8 mouse cellular contexts compared by ENCODE assay signal in genomic region chr12:24710672-24711071, GRCm38 (mm10). TPM values are rescaled to one million over a fixed set of nuclear protein-coding genes. Genes with fewer than 3 reads are reported as not detected.
A peak's percentile ranks its signal among the peaks of the same experiment; 100 is the strongest.
DNase-seq lines count a peak whose midpoint lies in the region; ATAC-seq and TF ChIP-seq lines count a peak whose summit lies in the region.

No protein-coding gene starts in this region.

- H3K4me2 ChIP-seq in forebrain, embryonic 15.5 days (replicated peaks), result peak overlapping the region; percentile 18; the same call in 1 of the 2 replicates
- peak overlapping the region; percentile 91 for H3K4me2 ChIP-seq in liver, embryonic 11.5 days
- peak overlapping the region; percentile 86; the same call in 1 of the 2 replicates for H3K4me2 ChIP-seq in stomach, embryonic 15.5 days

- DNase-seq in layer of hippocampus, adult 2 months (ENCODE audit: low spot score in 2 of 2), result no peak
- DNase-seq in layer of hippocampus, adult 11-12 months (ENCODE audit: low spot score), result no peak
- DNase-seq in liver, embryonic 11.5 days (ENCODE audit: low spot score), result no peak
- no peak for DNase-seq in left cerebral cortex, postnatal 10 days (ENCODE audit: extremely low spot score in 1 of 2, low spot score in 2 of 2)
- no peak for DNase-seq in adipocyte (ENCODE audit: low spot score)

- ATAC-seq in forebrain, embryonic 15.5 days (replicated peaks), result no peak
- no peak for ATAC-seq in liver, embryonic 11.5 days (replicated peaks; ENCODE audit: low FRiP score)
- ATAC-seq in stomach, embryonic 15.5 days (ENCODE audit: insufficient read depth, low FRiP score, low read depth), result no peak

- H3K27ac ChIP-seq in layer of hippocampus, adult 2 months, result no peak overlapping the region
- no peak overlapping the region; the same call in 1 of the 2 replicates for H3K27ac ChIP-seq in bone marrow, adult 2 months (ENCODE audit: control insufficient read depth, insufficient read depth, low read depth, low read length, poor library complexity)
- H3K27ac ChIP-seq in forebrain, embryonic 15.5 days (replicated peaks), result no peak overlapping the region
- H3K27ac ChIP-seq in liver, embryonic 11.5 days (ENCODE audit: low read depth, low read length), result peak overlapping the region; percentile 49; the same call in 1 of the 2 replicates
- peak overlapping the region; percentile 33; the same call in 1 of the 2 replicates for H3K27ac ChIP-seq in stomach, embryonic 15.5 days

- H3K9ac ChIP-seq in forebrain, embryonic 15.5 days (replicated peaks), result no peak overlapping the region
- peak overlapping the region; percentile 98; the same call in 1 of the 2 replicates for H3K9ac ChIP-seq in liver, embryonic 11.5 days (ENCODE audit: low read depth, low read length)
- no peak overlapping the region for H3K9ac ChIP-seq in stomach, embryonic 15.5 days

- no peak for TF ChIP-seq POLR2A in bone marrow, adult 2 months (IDR thresholded peaks at IDR 0.05; ENCODE audit: borderline replicate concordance, control insufficient read depth, low read depth, low read length)

- H3K4me3 ChIP-seq in layer of hippocampus, adult 2 months, result no peak overlapping the region
- peak overlapping the region; percentile 45 for H3K4me3 ChIP-seq in bone marrow, adult 2 months (replicated peaks; ENCODE audit: control insufficient read depth, low read depth, low read length)
- H3K4me3 ChIP-seq in forebrain, embryonic 15.5 days, result no peak overlapping the region
- peak overlapping the region; percentile 96 for H3K4me3 ChIP-seq in liver, embryonic 11.5 days (ENCODE audit: low read depth, low read length)
- H3K4me3 ChIP-seq in stomach, embryonic 15.5 days (replicated peaks), result peak overlapping the region; percentile 10; the same call in 1 of the 2 replicates

- TF ChIP-seq CTCF in layer of hippocampus, adult 2 months (conservative IDR thresholded peaks at IDR 0.05), result peak; percentile 59
- TF ChIP-seq CTCF in bone marrow, adult 2 months (IDR thresholded peaks at IDR 0.05; ENCODE audit: control insufficient read depth, insufficient read depth, low read length), result peak; percentile 75

- H3K36me3 ChIP-seq in forebrain, embryonic 15.5 days, result 0 out of 2 replicates have a peak, but pooled peaks cover 3% of the 10 kb centered on the region
- peaks cover 28% of the 10 kb centered on the region for H3K36me3 ChIP-seq in liver, embryonic 11.5 days (ENCODE audit: control insufficient read depth, insufficient read depth, low read length)
- peaks cover 15% of the 10 kb centered on the region; the same call in 1 of the 2 replicates for H3K36me3 ChIP-seq in stomach, embryonic 15.5 days

- 54% methylated on average over 5 of the region's 5 CpGs for WGBS in bone marrow, adult 2 months
- WGBS in forebrain, embryonic 15.5 days, result 58% methylated on average over 5 of the region's 5 CpGs
- WGBS in liver, embryonic 11.5 days, result 76% methylated on average over 5 of the region's 5 CpGs
- 54% methylated on average over 5 of the region's 5 CpGs for WGBS in stomach, embryonic 15.5 days

- H3K9me3 ChIP-seq in forebrain, embryonic 15.5 days, result no peaks in the 10 kb centered on the region
- H3K9me3 ChIP-seq in liver, embryonic 11.5 days (ENCODE audit: control insufficient read depth, low read length), result no peaks in the 10 kb centered on the region
- H3K9me3 ChIP-seq in stomach, embryonic 15.5 days, result no peaks in the 10 kb centered on the region

- H3K27me3 ChIP-seq in forebrain, embryonic 15.5 days, result no peaks in the 10 kb centered on the region
- no peaks in the 10 kb centered on the region for H3K27me3 ChIP-seq in liver, embryonic 11.5 days (replicated peaks; ENCODE audit: control insufficient read depth, insufficient read depth, low read length)
- H3K27me3 ChIP-seq in stomach, embryonic 15.5 days (replicated peaks), result no peaks in the 10 kb centered on the region

- intact Hi-C loops in left cerebral cortex, postnatal 10 days (cut with DNase I), result loop anchor here (2.0 to 5.0 kb wide), 2 partner anchors 122 to 238 kb away; partner anchors contain the start of gene Mboat2

- H3K4me1 ChIP-seq in bone marrow, adult 2 months (ENCODE audit: control insufficient read depth, insufficient read depth, low read length), result peaks cover 3% of the 10 kb centered on the region; the same call in 1 of the 2 replicates
- H3K4me1 ChIP-seq in forebrain, embryonic 15.5 days, result peaks cover 35% of the 10 kb centered on the region
- peaks cover 40% of the 10 kb centered on the region for H3K4me1 ChIP-seq in liver, embryonic 11.5 days (replicated peaks; ENCODE audit: control insufficient read depth, insufficient read depth, low read length)
- peaks cover 26% of the 10 kb centered on the region for H3K4me1 ChIP-seq in stomach, embryonic 15.5 days

RNA-seq across cellular contexts. Expression of gene Rrm2, which starts 2.6 kb away (rescaled TPM):
- total RNA-seq in layer of hippocampus, adult 2 months (2021), result 1 to 10 TPM; 2.0 to 2.2 TPM
- polyA plus RNA-seq in bone marrow, adult 2 months (2011; ENCODE audit: insufficient read depth, insufficient read length, low replicate concordance, missing spikeins), result 203 and 291 TPM in 2 replicates
- 180 and 182 TPM in 2 replicates for polyA plus RNA-seq in forebrain, embryonic 15.5 days (2015; fragmentation: Nextera tagmentation; extraction: Ambion mirVana)
- 422 and 475 TPM in 2 replicates for polyA plus RNA-seq in liver, embryonic 11.5 days (2014; fragmentation: Nextera tagmentation; extraction: Ambion mirVana)
- polyA plus RNA-seq in stomach, embryonic 15.5 days (2015; fragmentation: Nextera tagmentation; extraction: Ambion mirVana), result 172 and 175 TPM in 2 replicates
- total RNA-seq in left cerebral cortex, postnatal 10 days (2021), result 1 to 10 TPM; 8.8 to 9.6 TPM

RNA-seq across cellular contexts. Expression of gene Cys1, which starts 29.1 kb away (rescaled TPM):
- 10 to 100 TPM; 22.8 to 28.6 TPM for total RNA-seq in layer of hippocampus, adult 2 months (2021)
- polyA plus RNA-seq in bone marrow, adult 2 months (2011; ENCODE audit: insufficient read depth, insufficient read length, low replicate concordance, missing spikeins), result 0.56 and 3.0 TPM in 2 replicates
- 2.1 TPM in 2 replicates for polyA plus RNA-seq in forebrain, embryonic 15.5 days (2015; fragmentation: Nextera tagmentation; extraction: Ambion mirVana)
- 0.49 and 1.1 TPM in 2 replicates for polyA plus RNA-seq in liver, embryonic 11.5 days (2014; fragmentation: Nextera tagmentation; extraction: Ambion mirVana)
- 2.4 and 3.0 TPM in 2 replicates for polyA plus RNA-seq in stomach, embryonic 15.5 days (2015; fragmentation: Nextera tagmentation; extraction: Ambion mirVana)
- 10 to 100 TPM in 1 of 2 experiments, 1 to 10 TPM in 1; 9.3 to 10.7 TPM for total RNA-seq in left cerebral cortex, postnatal 10 days (2021)

RNA-seq across cellular contexts. Expression of gene Klf11, which starts 59.6 kb away (rescaled TPM):
- total RNA-seq in layer of hippocampus, adult 2 months (2021), result 1 to 10 TPM; 3.9 to 4.4 TPM
- polyA plus RNA-seq in bone marrow, adult 2 months (2011; ENCODE audit: insufficient read depth, insufficient read length, low replicate concordance, missing spikeins), result 10.4 and 11.8 TPM in 2 replicates
- 16.6 and 17.7 TPM in 2 replicates for polyA plus RNA-seq in forebrain, embryonic 15.5 days (2015; fragmentation: Nextera tagmentation; extraction: Ambion mirVana)
- 8.7 and 12.1 TPM in 2 replicates for polyA plus RNA-seq in liver, embryonic 11.5 days (2014; fragmentation: Nextera tagmentation; extraction: Ambion mirVana)
- 11.2 and 12.0 TPM in 2 replicates for polyA plus RNA-seq in stomach, embryonic 15.5 days (2015; fragmentation: Nextera tagmentation; extraction: Ambion mirVana)
- 1 to 10 TPM; 8.3 to 9.0 TPM for total RNA-seq in left cerebral cortex, postnatal 10 days (2021)

Comparison
In these comparisons a context has a peak if more than half of its experiments do, and no peak if none do; other contexts are left out.
1. H3K27ac ChIP-seq: peak in liver, embryonic 11.5 days (single experiment) and stomach, embryonic 15.5 days (single experiment); none in layer of hippocampus, adult 2 months (single experiment), bone marrow, adult 2 months (single experiment) and forebrain, embryonic 15.5 days (single experiment).
2. H3K4me3 ChIP-seq: peak in bone marrow, adult 2 months (single experiment), liver, embryonic 11.5 days (single experiment) and stomach, embryonic 15.5 days (single experiment); none in layer of hippocampus, adult 2 months (single experiment) and forebrain, embryonic 15.5 days (single experiment).
3. H3K4me2 ChIP-seq: peak in every context shown above with its lines; median percentile 91 in liver, embryonic 11.5 days; 86 in stomach, embryonic 15.5 days; 18 in forebrain, embryonic 15.5 days.